In genomic region chr10:17213310-17214064, GRCm38 (mm10) we compare ENCODE assay signal across 8 mouse cellular contexts.
DNase-seq lines count a peak whose midpoint lies in the region; ATAC-seq and TF ChIP-seq lines count a peak whose summit lies in the region.

No protein-coding gene starts in this region.

- no peak overlapping the region for H3K4me3 ChIP-seq in layer of hippocampus, adult 2 months
- H3K4me3 ChIP-seq in embryonic facial prominence, embryonic 13.5 days: no peak overlapping the region
- H3K4me3 ChIP-seq in intestine, postnatal 0 days (ENCODE audit: low read depth, low read length): no peak overlapping the region

- ATAC-seq in embryonic facial prominence, embryonic 13.5 days (ENCODE audit: insufficient number of reproducible peaks, insufficient read depth, low FRiP score, low TSS enrichment, low read depth): peak; percentile 56; the same call in 1 of the 2 replicates
- ATAC-seq in intestine, postnatal 0 days: no peak

- H3K27me3 ChIP-seq in embryonic facial prominence, embryonic 13.5 days: no peaks in the 10 kb centered on the region
- H3K27me3 ChIP-seq in intestine, postnatal 0 days (replicated peaks; ENCODE audit: control insufficient read depth, insufficient read depth, low read length): no peaks in the 10 kb centered on the region

- no peak overlapping the region for H3K9ac ChIP-seq in embryonic facial prominence, embryonic 13.5 days
- H3K9ac ChIP-seq in intestine, postnatal 0 days (ENCODE audit: low read depth, low read length): no peak overlapping the region

- no peaks in the 10 kb centered on the region for H3K36me3 ChIP-seq in embryonic facial prominence, embryonic 13.5 days
- no peaks in the 10 kb centered on the region for H3K36me3 ChIP-seq in intestine, postnatal 0 days (ENCODE audit: control insufficient read depth, insufficient read depth)

- H3K4me1 ChIP-seq in embryonic facial prominence, embryonic 13.5 days: peaks cover 15% of the 10 kb centered on the region
- 0 out of 2 replicates have a peak, but pooled peaks cover 3% of the 10 kb centered on the region for H3K4me1 ChIP-seq in intestine, postnatal 0 days (replicated peaks; ENCODE audit: control insufficient read depth, insufficient read depth, low read length)

- no peak overlapping the region for H3K27ac ChIP-seq in layer of hippocampus, adult 2 months
- H3K27ac ChIP-seq in embryonic facial prominence, embryonic 13.5 days: peak overlapping the region; percentile 35
- no peak overlapping the region for H3K27ac ChIP-seq in intestine, postnatal 0 days (ENCODE audit: low read depth, low read length)

- 6% methylated on average over 7 of the region's 7 CpGs for WGBS in embryonic facial prominence, embryonic 13.5 days
- 61% methylated on average over 7 of the region's 7 CpGs for WGBS in intestine, postnatal 0 days

- no peak for TF ChIP-seq CTCF in layer of hippocampus, adult 2 months (conservative IDR thresholded peaks at IDR 0.05)
- no peak for TF ChIP-seq CTCF in intestine, postnatal 0 days (IDR thresholded peaks at IDR 0.05; ENCODE audit: low read depth)

- H3K4me2 ChIP-seq in embryonic facial prominence, embryonic 13.5 days: peak overlapping the region; percentile 52
- 0 out of 2 replicates have a peak overlapping the region, but pooled peaks have one; percentile 9 for H3K4me2 ChIP-seq in intestine, postnatal 0 days (replicated peaks; ENCODE audit: low read depth)

- peak; percentile 34 to 46 for DNase-seq in layer of hippocampus, adult 2 months (ENCODE audit: low spot score in 2 of 2)
- no peak for DNase-seq in layer of hippocampus, adult 9-11 months
- peak; percentile 31 for DNase-seq in retina, embryonic 14.5 days (ENCODE audit: low spot score)
- no peak for DNase-seq in urinary bladder, adult 2 months (ENCODE audit: low spot score)
- DNase-seq in spleen, postnatal 10 days (ENCODE audit: low spot score in 2 of 2): no peak
- no peak for DNase-seq in testis, postnatal 10 days (ENCODE audit: low spot score)

- H3K9me3 ChIP-seq in embryonic facial prominence, embryonic 13.5 days: no peaks in the 10 kb centered on the region
- no peaks in the 10 kb centered on the region for H3K9me3 ChIP-seq in intestine, postnatal 0 days (ENCODE audit: control insufficient read depth)

Comparison
In these comparisons a context has a peak if more than half of its experiments do, and no peak if none do; other contexts are left out.
1. DNase-seq: peak in layer of hippocampus, adult 2 months (2 of 2) and retina, embryonic 14.5 days (single experiment); none in layer of hippocampus, adult 9-11 months (single experiment), urinary bladder, adult 2 months (single experiment), spleen, postnatal 10 days (0 of 2) and testis, postnatal 10 days (single experiment).